Mouse (Mus musculus) frontal cortex, adult (tissue): ENCODE measurements around the gene Ppp1r3a.
"Not testable (repeated sequence)": the region's sequence is repeated elsewhere in the genome, so short reads cannot be mapped to it uniquely, and the experiment has no call there.

Source experiments
- ATAC-seq: cut with Nextera tagmentation; 2 replicates; pipeline ENCODE4 v1.9.2; 2017; ENCODE audit warnings: mild to moderate bottlenecking, moderate library complexity, mixed read lengths; ENCODE audit not compliant: low TSS enrichment

The Ppp1r3a gene

GRCm38 (mm10) chr6:14754901-14755591, at the start of gene Ppp1r3a:
Gene Ppp1r3a, minus strand, starts transcription at chr6:14755274.
- no peak for ATAC-seq

DNA sequence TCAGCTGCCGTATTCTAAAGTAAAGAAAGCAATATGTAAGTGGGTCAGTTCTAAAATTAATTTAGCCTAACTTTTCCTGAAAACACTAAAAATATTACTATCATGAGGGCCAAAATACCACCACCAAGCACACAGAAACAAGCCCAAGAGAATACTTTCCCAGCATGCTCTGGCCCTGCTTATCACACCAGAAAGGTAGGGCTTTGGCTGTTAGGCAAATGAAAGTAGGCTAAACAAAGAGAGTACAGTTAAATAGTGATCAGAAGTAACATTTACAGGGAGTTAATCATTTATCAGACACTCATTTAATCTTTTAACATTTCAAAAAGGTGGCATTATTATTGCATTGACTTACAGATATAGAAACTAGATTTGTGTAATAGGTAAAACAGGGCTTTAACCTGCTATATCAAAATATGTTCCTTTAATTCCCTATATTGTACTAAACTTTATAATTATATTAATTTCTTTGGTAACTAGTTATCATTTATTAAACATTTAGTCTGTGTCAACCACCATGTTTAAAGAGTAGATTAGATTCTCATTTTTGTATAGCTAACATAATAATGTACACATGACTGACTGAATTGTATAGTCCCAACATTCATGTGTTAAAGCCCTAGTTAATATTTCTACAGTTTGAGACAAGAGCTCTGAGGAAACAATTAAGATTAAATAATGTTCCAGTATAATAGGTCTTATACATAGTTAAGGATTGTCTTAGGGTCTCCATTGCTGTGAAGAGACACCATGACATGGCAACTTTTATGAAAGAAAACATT, 32.3 kb upstream of the Ppp1r3a start:
- peak; percentile 83 for ATAC-seq

DNA sequence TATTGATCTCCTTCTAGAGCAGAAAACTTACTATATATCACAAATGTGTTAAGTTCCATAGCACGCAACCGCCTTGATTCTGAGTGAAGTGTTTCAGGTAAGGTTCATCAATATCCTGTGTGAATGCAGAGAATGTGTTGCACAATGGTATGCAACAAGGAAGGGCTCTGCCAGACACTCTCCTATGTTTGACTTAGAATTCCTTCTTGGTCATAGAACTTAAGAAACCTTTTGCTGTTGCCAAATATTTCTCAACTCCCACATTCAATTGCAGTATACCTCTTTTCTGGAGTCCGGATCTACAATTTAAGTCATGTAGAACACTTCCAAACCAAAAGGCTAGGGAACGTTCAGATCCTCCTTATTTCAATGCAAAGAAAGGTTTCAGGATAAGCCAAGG, 22.8 kb upstream of the Ppp1r3a start:
- ATAC-seq, result no peak

DNA sequence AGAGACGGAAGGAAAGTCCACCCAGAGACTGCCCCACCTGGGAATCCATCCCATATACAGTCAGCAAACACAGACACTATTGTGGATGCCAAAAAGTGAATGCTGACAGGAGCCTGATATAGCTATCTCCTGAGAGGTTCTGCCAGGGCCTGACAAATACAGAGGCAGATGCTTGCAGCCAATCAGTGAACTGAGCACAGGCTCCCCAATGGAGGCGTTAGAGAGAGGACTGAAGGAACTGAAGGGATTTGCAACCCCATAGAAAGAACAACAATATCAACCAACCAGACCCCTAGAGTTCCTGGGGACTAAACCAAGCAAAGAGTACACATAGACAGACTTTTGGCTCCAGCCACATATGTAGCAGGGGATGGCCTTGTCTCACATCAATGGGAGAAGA, 16.6 kb upstream of the Ppp1r3a start:
- ATAC-seq, result no peak

DNA sequence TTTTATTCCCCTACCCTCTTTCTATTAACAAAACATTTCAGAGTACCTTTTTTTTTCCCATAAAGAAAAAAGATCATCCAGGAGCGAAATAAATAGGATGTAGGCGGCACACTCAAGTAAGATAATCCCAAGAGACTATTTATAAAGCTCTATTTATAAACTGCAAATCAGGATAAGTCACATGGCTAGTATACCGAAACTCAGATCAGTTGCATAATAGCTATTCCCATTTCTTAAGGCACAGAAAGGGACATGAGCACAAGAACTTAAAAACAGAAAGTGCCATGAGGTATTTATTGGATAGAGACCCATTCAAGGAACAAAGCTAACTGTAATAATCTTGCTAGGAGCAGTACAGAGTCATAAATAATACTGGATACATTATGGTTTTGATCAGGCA, 2.4 kb upstream of the Ppp1r3a start:
- ATAC-seq, result peak; percentile 82

DNA sequence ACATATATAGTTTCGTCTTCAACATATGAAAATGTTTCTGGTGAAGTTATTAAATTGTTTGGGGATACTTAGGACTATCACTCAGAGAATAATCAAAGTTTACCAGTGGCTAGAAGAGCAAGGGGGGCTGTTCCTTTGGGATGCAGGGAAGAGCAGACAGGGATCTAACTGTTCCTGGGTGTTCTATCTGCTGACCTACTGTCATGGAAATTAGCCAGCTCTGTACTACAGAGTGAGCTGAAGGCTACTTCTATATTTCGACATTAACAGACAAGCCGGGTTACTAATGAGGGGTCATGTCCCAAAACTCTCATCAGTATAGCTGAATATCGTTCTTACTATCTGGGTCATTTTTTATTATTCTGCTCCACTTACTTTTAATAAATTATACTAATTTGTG, 1.6 kb downstream of the Ppp1r3a start:
- no peak for ATAC-seq

GRCm38 (mm10) chr6:14752211-14752610, 2.9 kb downstream of the Ppp1r3a start:
- no peak for ATAC-seq

DNA sequence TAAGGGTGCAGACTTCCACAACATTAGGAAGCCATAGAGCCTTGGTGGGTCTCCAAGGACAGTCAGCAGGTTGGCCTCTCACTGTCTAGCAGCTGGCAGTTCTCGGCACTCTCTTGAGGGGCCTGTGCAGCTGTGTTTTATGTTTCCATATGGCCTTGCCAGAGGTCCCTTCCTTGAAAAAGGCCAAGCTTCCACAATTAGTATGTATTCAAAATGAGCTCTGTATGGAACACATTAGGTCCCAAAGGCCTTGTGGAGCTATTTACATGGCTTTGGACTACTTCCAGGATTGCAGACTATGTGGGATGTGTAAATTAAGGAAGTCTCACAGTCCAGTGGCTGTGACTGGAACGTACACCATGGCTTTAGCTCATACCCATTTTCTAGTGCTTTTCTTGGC, 8.1 kb downstream of the Ppp1r3a start:
- no peak for ATAC-seq

DNA sequence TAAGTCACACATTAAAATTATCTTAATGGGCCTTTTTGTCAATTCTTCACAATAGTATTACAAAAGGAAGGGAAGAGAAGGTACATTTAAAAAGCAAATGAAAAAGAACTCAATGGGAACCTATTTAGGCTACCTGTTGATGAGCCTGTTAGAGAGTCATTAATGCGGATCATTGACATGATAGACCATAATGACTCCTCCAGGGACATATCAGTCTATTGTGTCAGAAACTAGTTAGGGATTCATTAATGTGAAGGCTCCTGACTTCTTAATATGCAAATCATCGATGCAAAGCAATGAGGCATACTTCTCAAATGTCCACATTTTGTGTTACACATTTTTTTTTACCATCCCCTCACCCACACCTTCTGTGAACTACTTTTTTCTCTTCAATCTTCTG, 19.1 kb downstream of the Ppp1r3a start:
- no peak for ATAC-seq

GRCm38 (mm10) chr6:14731011-14731410, 24.1 kb downstream of the Ppp1r3a start:
- ATAC-seq, result no peak

DNA sequence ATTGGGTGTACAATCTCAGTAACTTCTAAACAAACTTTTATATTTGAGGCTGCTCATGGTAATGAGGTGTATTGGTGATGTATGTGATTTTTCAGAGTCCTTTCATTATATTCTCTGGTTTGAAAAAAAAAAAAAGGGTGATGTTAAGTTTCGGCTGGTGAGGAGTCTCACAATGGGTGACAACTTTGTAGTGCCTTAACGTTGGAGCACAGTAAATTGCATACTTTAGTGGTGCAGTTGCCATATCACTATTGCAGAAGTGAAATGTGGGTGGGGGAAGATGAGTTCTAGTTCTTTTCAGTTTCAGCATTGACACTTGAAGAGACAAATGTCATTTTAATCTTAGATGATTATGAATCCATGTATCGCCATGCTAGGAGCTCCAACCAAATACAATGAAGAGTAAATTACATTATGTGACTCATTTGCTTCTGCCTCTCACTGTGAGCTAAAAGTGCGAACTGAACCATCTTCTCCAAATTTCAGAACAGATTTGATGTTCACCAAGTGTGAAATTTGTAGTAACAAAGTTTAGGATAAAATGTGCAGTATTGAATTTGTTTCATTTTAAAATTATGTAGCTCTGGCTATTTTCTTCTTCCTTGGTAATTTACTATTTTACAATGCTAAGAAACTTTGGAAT, 34.2 kb downstream of the Ppp1r3a start:
- ATAC-seq, result peak; percentile 99

GRCm38 (mm10) chr6:14720110-14720771, 34.8 kb downstream of the Ppp1r3a start:
- no peak for ATAC-seq

DNA sequence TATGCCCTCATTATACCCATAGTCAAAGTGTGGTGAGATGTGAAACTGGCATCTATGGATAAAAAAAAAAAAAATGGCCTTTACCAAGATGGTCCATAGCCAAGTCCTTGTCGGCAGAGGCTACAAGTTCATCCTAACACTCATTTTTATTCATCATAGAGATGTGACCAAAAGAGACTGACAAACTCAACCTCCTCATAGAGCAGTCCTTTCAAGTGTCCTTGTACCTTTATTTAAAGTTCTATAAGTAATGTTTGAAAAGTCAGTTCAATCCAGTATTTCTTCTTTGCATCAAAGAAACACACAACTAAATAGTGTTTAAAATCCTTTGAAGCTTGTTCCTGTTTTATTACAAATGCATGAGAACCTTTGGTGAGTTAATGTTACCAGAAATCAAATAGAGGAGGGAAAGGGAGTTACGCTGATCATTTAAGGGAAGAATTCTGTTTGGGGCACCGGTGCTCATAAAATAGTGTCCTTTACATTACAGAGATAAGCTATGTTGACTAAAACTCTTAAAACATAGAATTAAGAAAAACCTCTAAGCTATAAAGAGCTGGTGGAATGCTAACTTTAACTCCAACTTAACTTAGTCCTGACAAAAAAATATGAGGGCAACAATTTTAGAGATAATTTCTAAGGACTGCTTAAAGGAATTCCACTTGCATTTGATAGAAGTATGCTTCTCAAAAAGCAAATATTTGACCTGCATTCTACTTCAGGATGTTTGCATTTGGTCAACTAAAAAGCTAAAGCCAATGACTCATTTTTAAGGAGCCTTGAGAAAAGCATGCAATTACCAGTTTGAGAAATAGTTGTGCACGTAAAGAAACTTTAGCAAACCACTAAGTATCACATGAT, 39.7 kb downstream of the Ppp1r3a start:
- no peak for ATAC-seq

DNA sequence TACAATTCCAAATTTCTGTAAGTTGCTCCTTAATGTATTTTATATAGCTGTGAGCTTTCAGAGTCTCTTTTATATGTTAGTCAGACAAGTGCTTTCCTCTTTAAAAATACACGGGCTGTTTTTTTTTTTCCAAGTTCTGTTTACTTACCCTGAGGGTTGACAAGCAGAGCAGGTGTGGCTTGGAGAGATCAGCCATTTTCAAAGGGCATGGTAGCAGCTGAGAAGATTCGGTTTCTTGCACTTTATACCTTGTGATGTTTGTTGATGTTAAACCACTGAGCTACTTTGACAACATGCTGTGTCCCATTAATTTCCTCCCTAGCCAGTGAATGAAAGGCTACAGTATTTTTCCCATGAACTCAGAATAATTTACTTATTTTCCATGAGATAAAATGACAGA, 42.9 kb downstream of the Ppp1r3a start:
- ATAC-seq, result no peak

- no peak for ATAC-seq
Measured at GRCm38 (mm10) chr6:14700030-14700429, 55.0 kb downstream of the Ppp1r3a start.

DNA sequence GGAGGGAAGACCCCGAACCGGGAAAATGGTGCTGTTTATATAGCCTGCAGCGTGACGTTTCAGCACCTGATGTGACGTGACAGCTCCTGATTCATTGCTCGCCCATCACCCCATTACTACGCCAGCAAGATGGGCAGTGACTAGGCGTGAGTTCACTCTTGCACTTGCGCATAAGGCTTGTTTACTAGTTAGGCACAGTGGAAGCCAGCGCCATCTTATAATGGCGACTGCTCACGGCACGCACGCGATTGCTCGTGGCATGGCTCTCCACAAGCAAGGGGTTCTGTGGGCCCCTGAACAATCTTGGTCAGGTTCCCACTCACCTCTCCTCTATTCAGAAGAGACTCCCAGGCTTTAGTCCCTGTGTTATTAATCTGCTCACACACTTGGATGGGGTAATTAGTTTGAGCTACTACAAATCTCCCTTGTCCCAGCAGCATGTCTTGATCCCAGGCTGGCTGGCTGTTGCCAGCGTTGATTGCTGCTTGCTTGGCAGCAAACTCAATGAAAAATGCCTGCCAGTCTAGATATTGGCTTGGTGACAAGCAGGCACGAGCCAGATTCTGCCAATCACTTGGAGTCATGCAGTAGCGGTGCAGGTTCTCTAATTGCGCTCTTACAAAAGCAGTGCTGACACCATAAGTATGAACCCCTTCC, 75.7 kb downstream of the Ppp1r3a start:
- ATAC-seq, result not testable (repeated sequence)

DNA sequence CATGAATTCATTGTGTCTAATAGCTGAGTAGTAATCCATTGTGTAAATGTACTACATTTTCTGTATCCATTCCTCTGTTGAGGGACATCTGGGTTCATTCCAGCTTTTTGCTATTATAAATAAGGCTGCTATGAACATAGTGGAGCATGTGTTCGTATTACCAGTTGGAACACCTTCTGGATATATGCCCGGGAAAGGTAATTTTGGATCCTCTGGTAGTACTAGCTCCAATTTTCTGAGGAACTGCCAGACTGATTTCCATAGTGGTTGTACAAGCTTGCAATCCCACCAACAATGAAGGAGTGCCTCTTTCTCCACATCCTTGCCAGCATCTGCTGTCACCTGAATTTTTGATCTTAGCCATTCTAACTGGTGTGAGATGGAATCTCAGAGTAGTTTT, 86.1 kb downstream of the Ppp1r3a start:
- not testable (repeated sequence) for ATAC-seq

GRCm38 (mm10) chr6:14667651-14668050, 87.4 kb downstream of the Ppp1r3a start:
- not testable (repeated sequence) for ATAC-seq
